Mouse (Mus musculus): Measurements from ENCODE around the gene Fkbp5. TPM values are rescaled to one million over a fixed set of nuclear protein-coding genes. Genes with fewer than 3 reads are reported as not detected.

Fkbp5 gene
- total RNA-seq, 2 experiments from 2014 or later = 11.5 to 12.0 TPM

DNA sequence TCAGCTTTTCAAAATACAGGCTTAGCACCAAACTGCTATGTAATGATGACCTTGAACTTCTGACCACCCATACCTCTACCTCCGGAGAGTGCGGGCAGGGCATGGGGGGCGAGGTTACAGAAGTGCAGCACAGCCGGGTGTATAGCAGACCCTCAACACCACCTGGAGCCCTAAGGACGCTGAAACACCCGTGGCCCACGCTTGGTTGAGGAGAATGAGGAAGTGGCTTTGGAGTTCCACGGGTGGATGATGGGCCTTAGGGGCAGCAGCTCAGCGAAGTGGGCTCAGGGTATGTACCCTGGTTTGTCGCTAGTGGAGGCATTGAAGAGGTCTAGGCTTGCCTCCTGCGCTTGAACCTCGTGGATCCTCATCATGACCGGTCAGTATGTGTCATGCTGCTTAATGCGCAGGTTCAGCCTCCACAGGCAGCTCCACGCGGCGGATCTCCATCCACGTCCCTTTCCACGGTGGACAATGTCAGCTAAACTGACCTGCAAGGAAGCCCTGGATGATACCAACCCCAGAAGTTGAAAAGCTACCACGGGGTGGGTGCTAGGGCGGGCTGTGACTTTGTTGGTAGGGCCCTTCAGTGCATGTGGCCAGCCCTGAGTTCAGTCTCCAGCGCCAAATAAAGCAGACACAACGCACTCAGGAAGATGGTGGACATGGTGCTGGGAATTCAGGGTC, 6.8 kb upstream of the Fkbp5 start:
- no peak for DNase-seq (ENCODE audit: low spot score in 2 of 2)

DNA sequence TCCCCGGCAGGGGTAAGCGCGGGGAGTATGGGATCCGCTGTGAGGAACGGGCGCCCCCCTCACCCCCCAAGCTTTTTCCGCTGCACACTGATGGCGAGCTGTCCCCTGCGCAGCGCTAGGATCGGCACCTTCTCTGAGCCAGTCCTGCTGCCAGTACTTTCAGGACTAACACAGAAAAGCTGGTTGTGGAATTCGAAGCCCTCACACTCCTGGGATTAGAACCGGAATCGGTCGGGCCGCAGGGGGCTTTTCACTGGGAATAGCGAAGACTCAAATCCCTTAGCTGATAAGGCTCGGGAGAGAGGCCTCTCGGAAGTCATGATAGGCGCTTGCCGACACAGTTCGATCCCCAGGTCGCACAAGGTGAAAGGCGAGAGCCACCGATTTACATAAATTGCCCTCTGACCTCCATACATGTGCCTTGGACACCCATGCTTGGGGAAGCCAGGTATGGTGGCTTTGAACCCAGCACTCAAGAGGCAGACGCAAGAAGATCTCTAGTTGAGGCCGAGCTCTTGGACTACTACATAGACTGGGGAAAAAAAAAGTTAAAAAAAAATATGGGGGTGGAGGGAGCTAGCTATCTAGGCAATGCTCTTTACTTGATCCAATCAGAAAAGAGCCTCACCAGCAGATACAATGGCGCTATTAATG, 6.2 kb upstream of the Fkbp5 start:
- no peak for DNase-seq (ENCODE audit: low spot score in 2 of 2)

DNA sequence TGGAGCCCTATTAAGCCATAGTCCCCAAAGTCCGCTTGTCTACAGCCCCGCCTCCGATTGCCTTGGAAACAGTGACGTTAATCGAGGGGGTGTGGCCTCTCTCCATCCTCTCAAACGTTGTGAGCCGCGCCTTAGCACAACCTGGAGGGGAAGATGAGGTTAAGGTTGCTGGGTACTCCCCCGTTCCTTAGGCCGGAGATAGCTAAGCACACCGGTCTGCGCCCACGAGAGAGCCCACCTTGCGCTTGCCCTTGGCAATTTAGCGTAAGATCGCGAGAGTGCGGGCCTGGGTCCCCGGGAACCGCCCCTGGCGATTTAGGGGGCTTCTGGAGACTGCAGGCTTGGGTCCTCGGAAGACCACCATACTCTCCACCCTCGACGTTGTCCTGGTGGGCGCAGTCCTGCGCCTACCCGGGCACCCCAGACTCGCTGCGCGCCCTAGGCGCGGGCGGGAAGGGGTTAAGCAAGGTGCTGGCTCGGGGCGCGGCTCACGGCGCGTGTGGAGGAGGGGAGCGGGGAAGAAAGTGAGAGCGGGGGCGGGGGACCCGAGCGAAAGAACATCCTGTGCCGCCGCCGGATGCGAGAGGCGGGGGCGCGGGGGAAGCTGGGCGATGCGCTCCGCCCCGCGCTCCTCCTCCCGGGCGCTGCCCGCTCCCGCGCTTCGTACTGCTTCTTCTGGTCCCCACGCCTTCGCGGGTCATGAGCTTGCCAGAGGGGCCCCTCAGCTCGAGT, 5.5 kb upstream of the Fkbp5 start:
- DNase-seq (ENCODE audit: low spot score in 2 of 2) = peak; percentile 61 to 80

- no peak for DNase-seq (ENCODE audit: low spot score in 2 of 2)
Observed at GRCm38 (mm10) chr17:28521920-28522319, 4.6 kb upstream of the Fkbp5 start.

GRCm38 (mm10) chr17:28521071-28521726, 3.9 kb upstream of the Fkbp5 start:
- no peak for DNase-seq (ENCODE audit: low spot score in 2 of 2)

DNA sequence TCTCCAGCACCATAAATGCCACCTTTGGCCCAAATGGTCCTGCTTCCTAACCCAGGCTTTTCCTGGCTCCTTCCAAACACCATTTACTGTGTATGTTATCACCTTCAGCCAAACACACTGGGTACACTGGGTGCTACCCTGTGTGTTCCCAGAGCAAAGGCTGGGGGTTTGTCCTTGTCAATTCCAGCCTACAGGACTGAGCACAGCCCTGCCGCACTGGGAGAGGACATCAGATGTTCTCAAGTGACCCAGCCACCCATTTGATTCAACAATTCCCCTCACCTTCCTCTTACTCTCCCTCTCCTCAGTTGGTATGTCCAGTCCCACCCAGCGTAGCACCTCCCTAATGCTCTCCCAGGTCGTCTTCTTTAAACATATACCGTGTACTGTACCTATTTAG, 3.2 kb upstream of the Fkbp5 start:
- DNase-seq (ENCODE audit: low spot score in 2 of 2) = no peak

DNA sequence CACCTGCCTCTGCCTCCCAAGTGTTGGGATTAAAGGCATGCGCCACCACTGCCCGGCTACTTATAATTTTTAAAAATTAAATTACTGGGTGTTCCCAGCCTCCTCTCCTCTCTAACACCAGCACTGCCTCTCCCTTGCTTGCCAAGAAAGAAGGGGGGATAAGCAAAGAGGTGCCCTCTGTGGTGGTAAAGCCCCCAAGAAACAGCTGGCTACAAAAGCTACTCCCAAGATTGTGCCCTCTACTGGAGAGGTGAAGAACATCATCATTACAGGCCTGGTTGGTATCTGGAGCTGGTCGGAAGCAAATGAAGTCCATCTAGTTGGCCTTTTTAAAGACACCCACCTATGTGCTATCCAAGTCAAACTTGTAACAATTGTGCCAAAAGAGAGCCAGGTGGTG, 2.5 kb upstream of the Fkbp5 start:
- no peak for DNase-seq (ENCODE audit: low spot score in 2 of 2)

GRCm38 (mm10) chr17:28518615-28519071, 1.3 kb upstream of the Fkbp5 start:
- DNase-seq (ENCODE audit: low spot score in 2 of 2) = no peak

- peak; percentile 55 to 85 for DNase-seq (ENCODE audit: low spot score in 2 of 2)
Observed at GRCm38 (mm10) chr17:28517956-28518614, 758 bp upstream of the Fkbp5 start.

- DNase-seq (ENCODE audit: low spot score in 2 of 2) = no peak
Observed at GRCm38 (mm10) chr17:28516881-28517280, 446 bp downstream of the Fkbp5 start.

GRCm38 (mm10) chr17:28515431-28516341, 1.6 kb downstream of the Fkbp5 start:
- no peak for DNase-seq (ENCODE audit: low spot score in 2 of 2)

DNA sequence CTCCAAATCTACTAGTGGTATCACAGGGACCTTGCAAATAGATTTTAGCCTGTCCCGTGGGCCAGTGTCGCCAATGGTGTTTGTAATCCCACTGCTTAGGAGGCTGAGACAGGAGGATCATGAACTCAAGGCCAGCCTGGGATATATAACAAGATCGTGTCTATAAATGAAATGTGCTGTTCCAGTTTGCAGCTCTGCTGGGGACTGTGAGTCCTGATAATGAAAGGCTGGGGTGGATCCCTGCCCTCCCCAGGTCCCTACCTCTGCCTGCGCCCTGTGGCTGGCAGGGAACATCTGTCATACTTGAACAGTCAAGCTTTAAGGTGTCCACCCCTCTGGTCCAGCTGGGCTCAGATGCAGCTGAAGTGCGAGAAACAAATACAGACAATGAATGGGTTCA, 2.8 kb downstream of the Fkbp5 start:
- no peak for DNase-seq (ENCODE audit: low spot score in 2 of 2)

GRCm38 (mm10) chr17:28513844-28514243, 3.5 kb downstream of the Fkbp5 start:
- no peak for DNase-seq (ENCODE audit: low spot score in 2 of 2)

DNA sequence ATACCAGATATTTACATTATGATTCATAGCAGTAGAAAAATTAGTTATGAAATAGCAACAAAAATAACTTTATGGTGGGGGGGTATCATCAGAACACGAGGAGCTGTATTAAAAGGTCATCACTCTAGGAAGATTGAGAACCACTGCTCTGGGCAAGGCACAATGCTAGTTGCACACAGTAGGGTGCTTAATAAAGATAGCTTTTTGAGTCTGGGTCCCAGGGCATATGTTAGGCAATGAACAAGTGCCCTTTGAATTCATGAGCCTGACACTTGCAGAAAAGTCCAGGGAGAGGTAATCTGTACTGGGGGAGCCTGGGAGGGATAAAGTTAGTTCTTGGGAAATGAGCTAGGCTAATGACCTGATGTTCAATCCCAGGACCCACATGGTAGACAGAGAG, 4.0 kb downstream of the Fkbp5 start:
- no peak for DNase-seq (ENCODE audit: low spot score in 2 of 2)

- DNase-seq (ENCODE audit: low spot score in 2 of 2) = no peak
Observed at GRCm38 (mm10) chr17:28512696-28513095, 4.6 kb downstream of the Fkbp5 start.

- DNase-seq (ENCODE audit: low spot score in 2 of 2) = no peak
Observed at GRCm38 (mm10) chr17:28511616-28512541, 5.4 kb downstream of the Fkbp5 start.

DNA sequence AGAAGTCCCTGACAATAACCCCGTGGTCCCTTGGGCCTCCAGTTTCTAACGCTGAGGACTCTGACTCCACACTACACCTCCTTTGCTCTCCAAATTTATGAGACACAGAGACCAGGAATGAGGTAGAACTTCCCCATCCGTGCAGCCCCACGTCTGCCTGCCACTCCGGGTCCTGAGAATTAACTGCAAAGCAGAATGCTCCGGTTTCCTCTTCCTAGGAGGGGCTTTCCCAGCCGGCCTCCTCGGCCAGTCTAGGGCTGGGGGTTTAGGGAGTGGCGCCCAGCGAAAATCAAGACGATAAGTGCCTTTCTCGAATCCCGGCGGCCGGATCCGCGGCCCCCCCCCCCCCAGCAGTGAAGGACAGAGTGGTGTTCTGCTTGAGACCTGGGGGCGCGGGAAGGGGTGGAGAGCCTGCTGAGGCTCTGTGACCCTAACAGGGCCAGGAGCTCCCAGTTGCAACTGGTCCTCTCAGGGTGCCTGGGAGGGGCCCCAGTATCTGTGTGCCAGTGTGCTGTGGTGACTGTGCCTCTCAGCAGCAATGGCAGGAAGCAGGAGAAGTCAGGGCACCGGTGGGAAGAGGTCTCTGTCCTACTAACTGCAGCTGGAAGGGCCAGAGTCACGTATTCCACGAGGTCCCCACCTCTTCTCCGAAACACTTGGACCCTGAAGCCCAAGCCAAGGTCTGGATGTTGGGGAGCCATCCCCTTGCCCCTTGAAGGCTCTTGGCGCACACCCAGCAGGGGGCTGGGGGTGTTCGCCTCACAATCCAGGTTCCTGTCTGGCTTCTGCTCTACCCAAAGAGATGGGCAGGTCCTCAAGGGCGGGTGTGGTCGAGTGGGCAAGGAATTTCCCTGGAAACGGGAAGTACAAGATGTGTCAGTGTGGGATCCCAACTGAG, 6.6 kb downstream of the Fkbp5 start:
- DNase-seq (ENCODE audit: low spot score in 2 of 2) = no peak

- no peak for DNase-seq (ENCODE audit: low spot score in 2 of 2)
Observed at GRCm38 (mm10) chr17:28507496-28507895, 9.8 kb downstream of the Fkbp5 start.
